Mouse (Mus musculus) frontal cortex, adult 2 months (tissue): Measurements from ENCODE around the gene Gm10974. TPM values are rescaled to one million over a fixed set of nuclear protein-coding genes. Genes with fewer than 3 reads are reported as not detected.

Source experiments
- DNase-seq, 2 experiments: peaks; one replicate each; pipeline ENCODE4 v3.0.0; 2022; ENCODE audit warnings: low spot score in 1 of 2; ENCODE audit errors: extremely low spot score in 1 of 2
- polyA plus RNA-seq: library from polyadenylated mRNA; depleted of rRNA; stranded (reverse); fragments of >200 nt; gene quantifications from 2 replicates; pipeline ENCODE4 v1.2.3, GENCODE M21; 2012

The Gm10974 gene
- polyA plus RNA-seq, 1 experiment, result not detected

DNA sequence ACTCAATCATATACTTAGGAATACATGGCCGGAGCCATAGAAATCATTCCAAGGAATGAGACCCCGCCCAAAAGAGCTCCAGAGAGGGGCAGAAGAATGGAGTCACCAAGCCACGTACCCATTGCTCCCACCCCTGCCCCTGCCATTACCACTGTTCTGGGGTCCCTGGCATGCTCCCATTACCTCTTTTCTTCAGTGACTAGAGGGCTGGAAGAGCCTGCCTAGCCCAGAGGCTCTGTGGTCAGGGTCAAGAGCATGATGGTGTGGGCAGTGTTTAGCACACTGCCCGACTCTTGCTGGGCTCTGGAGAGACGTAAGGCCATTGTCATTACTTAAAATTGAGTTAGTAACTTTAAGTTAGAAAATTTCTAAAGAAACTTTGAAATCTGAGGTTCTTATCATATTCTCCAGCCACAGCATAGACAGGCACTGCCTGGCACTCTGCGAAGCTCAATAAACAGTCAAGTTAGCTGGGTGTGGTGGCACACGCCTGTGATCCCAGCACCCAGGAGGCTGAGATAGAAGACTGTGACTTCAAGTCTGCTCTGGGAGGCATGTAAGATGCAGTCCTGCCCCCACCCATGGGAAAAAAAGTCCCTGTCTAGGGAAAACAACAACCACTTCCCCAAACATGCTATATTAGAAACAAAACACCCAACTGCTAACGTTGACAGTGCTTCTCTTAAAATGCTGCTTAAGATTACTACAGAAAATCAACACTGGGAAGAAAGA, 9.7 kb upstream of the Gm10974 start:
- no peak for DNase-seq

GRCm38 (mm10) chr7:66358461-66358860, 7.2 kb upstream of the Gm10974 start:
- DNase-seq, result no peak

DNA sequence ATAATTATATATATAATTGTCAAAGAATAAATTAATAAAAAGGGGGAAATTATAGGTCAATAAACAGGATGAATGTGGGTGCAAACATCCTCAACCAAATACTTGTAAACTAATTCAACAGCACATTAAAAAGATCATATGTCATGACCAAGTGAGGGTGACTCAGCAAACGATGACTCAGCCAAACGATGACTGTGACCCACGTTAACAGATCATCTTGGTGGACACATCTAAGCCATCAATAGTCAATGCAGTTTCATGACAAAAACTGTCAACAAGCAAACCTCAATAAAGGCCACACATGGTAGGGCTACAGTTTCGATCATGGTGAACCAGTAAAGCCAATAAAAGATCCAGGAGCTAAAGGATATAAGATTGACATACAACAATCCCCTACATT, 6.7 kb upstream of the Gm10974 start:
- no peak for DNase-seq

DNA sequence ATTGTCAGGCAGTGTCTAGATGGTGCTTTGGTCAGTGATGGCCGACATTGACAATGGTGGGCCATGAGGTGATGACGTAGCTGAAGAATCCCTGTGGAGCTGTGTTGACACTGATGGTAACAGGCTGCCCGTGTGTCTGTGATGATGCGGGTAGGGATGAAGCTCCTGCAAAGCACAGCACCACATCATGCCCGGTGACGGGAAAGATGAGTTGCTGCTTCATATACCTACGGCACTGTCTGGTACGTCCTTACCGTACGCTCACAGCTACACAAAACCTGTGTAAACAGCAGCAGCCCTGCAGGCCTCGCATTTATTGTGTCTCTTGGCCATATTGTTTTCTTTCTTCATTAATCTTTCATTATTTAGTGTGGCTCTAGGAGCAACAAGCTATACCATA, 1.2 kb upstream of the Gm10974 start:
- no peak for DNase-seq

DNA sequence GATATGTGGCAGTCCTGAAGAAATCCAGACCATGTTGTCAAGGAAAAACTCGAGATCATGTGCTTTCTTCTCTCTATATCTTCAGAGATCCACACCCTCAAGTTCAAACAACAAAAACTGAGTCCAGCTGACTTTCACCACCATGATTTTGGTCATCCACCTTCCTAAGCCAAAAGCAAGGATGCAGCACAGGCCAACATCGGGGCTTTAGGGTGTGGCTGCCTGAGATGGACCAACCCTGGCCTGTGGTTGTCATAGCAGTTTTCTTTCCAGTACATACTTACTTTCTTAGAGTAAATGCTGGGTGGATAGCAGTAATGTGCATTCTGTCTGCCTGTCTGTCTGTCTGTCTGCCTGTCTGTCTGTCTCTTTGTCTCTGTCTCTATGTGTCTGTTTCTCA, 294 bp upstream of the Gm10974 start:
- no peak for DNase-seq

- DNase-seq, result no peak
Observed at GRCm38 (mm10) chr7:66369071-66369933, 3.6 kb downstream of the Gm10974 start.

- no peak for DNase-seq
Observed at GRCm38 (mm10) chr7:66369934-66370445, 4.3 kb downstream of the Gm10974 start.

GRCm38 (mm10) chr7:66370970-66371369, 5.3 kb downstream of the Gm10974 start:
- no peak for DNase-seq

GRCm38 (mm10) chr7:66373391-66373790, 7.7 kb downstream of the Gm10974 start:
- no peak for DNase-seq

- no peak for DNase-seq
Observed at GRCm38 (mm10) chr7:66375736-66376135, 10.0 kb downstream of the Gm10974 start.

- DNase-seq, result no peak
Observed at GRCm38 (mm10) chr7:66376560-66376959, 10.9 kb downstream of the Gm10974 start.

GRCm38 (mm10) chr7:66384213-66384612, 18.5 kb downstream of the Gm10974 start:
- DNase-seq, result no peak

DNA sequence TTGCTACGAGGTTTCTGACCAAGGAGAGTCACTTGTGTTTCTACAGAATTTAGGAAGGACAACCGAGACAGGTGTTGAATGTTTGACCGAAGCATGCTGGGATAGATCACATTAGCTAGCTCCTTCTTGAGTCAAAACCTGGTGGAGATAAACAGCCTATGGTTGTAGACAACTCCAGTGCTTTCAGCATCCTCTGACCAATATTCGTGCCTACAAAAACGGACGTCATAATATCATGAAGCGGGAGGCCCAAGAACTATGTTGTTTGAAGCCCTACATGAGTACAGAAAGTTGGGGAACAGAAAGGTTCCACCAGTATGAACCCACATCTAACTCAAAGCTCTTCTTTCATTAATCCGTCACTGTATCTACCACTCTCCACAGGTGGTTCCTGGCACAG, 19.2 kb downstream of the Gm10974 start:
- DNase-seq, result no peak

DNA sequence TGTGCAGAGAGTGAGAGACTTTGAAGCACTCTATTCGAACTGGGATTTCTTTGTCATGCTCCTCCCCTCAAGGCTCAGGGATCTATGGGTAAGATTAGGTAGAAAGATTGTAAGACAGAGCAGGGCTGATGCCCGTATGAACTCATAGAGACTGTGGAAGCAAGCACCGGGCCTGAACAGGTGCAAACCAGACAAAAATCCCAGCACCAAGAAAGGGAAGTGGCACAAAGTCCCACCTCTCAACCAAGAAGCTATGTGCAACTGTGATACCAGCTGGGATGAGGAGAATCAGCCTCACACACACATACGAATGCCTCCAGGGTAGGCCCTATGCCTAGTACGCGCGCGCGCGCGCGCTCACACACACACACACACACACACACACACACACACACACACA, 20.1 kb downstream of the Gm10974 start:
- no peak for DNase-seq

GRCm38 (mm10) chr7:66386411-66386810, 20.7 kb downstream of the Gm10974 start:
- no peak for DNase-seq

- DNase-seq, result no peak
Observed at GRCm38 (mm10) chr7:66387419-66387812, 21.7 kb downstream of the Gm10974 start.

GRCm38 (mm10) chr7:66387813-66388521, 22.3 kb downstream of the Gm10974 start, which contains the start of gene Lrrk1:
Gene Lrrk1 (minus strand): TSS chr7:66388350.
- peak in 1 of 2 experiments; percentile 6 for DNase-seq

- DNase-seq, result peak; percentile 19 to 82
Observed at GRCm38 (mm10) chr7:66388621-66389532, 23.2 kb downstream of the Gm10974 start.

- no peak for DNase-seq
Observed at GRCm38 (mm10) chr7:66397288-66397687, 31.6 kb downstream of the Gm10974 start.

DNA sequence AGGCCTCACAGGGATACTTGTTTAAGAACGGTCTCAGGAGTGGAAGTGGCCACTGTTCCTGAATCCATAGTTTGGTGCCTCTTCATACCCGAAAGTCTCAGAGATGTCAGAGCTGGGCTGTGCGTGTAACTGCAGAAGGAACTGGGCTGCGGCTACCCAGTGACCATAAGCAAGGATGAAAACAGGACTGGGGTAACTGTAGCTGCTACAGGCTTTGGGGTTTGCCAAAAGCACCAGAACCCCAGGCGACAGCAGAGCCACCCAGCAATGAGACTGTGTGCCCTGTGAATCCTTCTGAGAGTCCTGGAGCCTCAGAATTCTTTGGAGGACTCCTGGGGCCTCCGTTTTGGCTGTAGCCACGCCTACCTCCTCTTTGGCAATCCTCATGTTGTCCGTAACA, 35.9 kb downstream of the Gm10974 start:
- no peak for DNase-seq
